Mouse (Mus musculus) embryonic stem cell, embryonic (primary cell): ENCODE measurements at regions not wholly inside any gene's neighbourhood (a gene's known extent, or its start where the extent isn't known, plus 50 kb on each side); places are given as distances from the start of the nearest gene placed in this dataset.

ENCODE experiments used
- CTCF ChIA-PET, 4 experiments: fragments of 300-600 bp in 2 of 4; fragments of 350-600 bp in 2 of 4; sonication (Branson Sonifier 250); formaldehyde crosslinking; loops; one replicate each; lab custom pipeline; 2022; ENCODE audit warnings: inconsistent platforms in 2 of 4; lab: Charles Lee
- POLR2A ChIA-PET, 4 experiments: fragments of 300-600 bp in 2 of 4; fragments of 350-600 bp in 2 of 4; sonication (Branson Sonifier 250); formaldehyde crosslinking; loops; one replicate each; lab custom pipeline; 2022; ENCODE audit warnings: antibody characterized with exemption in 4 of 4, inconsistent platforms in 1 of 4; lab: Charles Lee

DNA sequence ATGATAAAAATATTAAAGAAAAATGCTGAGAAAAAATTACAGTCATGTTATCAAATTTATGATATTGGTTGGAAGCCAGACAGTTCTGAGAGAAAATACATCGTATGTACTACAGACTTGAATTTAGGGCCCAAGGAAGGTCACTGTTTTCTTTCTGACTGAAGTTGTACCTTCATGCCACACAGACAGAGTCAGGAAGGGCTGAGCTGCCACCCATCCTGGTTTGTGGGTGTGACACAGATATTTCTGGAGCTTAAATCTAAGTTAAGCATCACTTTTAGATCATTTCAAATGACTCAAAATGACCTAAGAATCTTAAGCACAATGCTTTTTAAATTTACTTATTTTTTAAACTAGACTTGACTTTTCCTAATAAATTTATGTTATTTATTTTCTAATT lies 331.8 kb downstream of the Gja1 start:
- POLR2A ChIA-PET: no interaction called here

GRCm38 (mm10) chr10:56712611-56713105 lies 335.5 kb downstream of the Gja1 start:
- ChIA-PET CTCF (no interaction called here), POLR2A (no interaction called here)

More for the DNA sequence above, 331.8 kb downstream of the Gja1 start:
- CTCF ChIA-PET: no interaction called here

GRCm38 (mm10) chr10:56737073-56737472 lies 359.9 kb downstream of the Gja1 start:
- POLR2A ChIA-PET: interaction anchor here in 1 of 4 experiments (0.6 kb wide), 1 partner anchor 249 kb away, joined by 5 read pairs; no protein-coding TSS in a partner anchor
- CTCF ChIA-PET: no interaction called here

- POLR2A ChIA-PET: no interaction called here
- CTCF ChIA-PET: no interaction called here
These were observed 362.5 kb downstream of the Gja1 start for GRCm38 (mm10) chr10:56739621-56740020.

GRCm38 (mm10) chr10:56752134-56752533 lies 375.0 kb downstream of the Gja1 start:
- CTCF ChIA-PET: interaction anchor here in 1 of 4 experiments (0.6 kb wide), 1 partner anchor 53 kb away, joined by 3 read pairs; no protein-coding TSS in a partner anchor

GRCm38 (mm10) chr10:56753576-56753975 lies 376.4 kb downstream of the Gja1 start:
- POLR2A ChIA-PET: no interaction called here

More at GRCm38 (mm10) chr10:56752134-56752533, 375.0 kb downstream of the Gja1 start:
- POLR2A ChIA-PET: no interaction called here

GRCm38 (mm10) chr10:56754546-56755175 lies 377.5 kb downstream of the Gja1 start:
- ChIA-PET POLR2A (interaction anchor here in 1 of 4 experiments (0.7 kb wide), 1 partner anchor 16 kb away, joined by 3 read pairs; no protein-coding TSS in a partner anchor), CTCF (no interaction called here)

More at GRCm38 (mm10) chr10:56753576-56753975, 376.4 kb downstream of the Gja1 start:
- CTCF ChIA-PET: no interaction called here

DNA sequence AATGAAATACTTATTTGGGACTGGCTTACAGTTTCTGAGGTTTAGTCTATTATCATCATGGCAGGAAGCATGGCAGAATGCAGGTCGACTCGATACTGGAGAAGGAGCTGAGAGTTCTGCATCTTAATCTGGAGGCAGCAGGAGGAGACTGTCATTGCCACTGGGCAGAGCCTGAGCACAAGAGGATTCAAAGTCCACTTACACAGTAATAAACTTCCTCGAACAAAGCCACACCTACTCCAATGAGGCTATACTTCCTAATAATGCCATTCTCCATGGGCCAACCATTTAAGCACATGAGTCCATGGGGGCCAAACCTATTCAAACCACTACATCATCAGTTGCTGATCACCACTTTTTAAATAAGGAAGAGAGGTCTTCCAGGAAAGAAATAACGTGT lies 393.5 kb downstream of the Gja1 start:
- POLR2A ChIA-PET: no interaction called here
- CTCF ChIA-PET: no interaction called here

DNA sequence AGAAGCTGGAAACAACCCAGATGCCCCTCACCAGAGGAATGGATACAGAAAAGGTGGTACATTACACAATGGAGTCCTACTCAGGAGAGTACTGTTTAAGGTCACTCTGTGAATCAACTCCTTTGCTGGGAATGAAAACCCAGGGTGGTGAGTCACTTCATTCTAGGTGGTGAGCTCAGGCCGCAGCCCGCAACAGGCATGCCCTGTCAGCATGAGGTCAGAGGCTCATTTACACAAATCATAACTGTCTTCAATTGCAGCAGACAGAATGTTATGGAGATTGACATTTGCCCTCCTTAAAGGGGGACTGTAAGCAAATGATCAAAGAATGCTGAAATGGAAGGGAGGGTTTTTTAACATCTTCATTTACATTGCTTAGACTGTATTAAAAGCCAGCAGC lies 405.1 kb downstream of the Gja1 start:
- ChIA-PET POLR2A (no interaction called here), CTCF (no interaction called here)

DNA sequence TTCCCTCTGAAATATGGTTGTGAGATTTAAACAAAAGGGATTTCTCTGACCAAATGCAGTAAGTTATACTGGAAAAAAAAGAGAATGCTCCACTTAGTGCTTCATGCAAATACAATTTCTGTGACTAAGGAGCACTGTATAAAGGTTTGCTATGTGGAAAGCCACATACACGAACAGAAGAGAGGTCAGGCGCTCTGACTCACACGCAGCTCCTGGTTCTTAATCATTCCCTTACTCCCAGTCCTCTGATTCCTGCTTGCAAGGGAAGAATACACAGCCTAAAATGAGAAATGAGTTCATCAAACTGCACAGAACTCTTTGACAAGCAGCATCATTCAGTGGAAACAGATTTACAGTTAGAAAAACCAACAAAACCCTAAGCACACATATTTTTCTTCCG lies 406.8 kb downstream of the Gja1 start:
- POLR2A ChIA-PET: no interaction called here

GRCm38 (mm10) chr10:56788081-56788480 lies 411.0 kb downstream of the Gja1 start:
- CTCF ChIA-PET: no interaction called here
- POLR2A ChIA-PET: no interaction called here

More for the DNA sequence above, 406.8 kb downstream of the Gja1 start:
- CTCF ChIA-PET: no interaction called here

- ChIA-PET POLR2A (no interaction called here), CTCF (no interaction called here)
These were observed 415.9 kb downstream of the Gja1 start for GRCm38 (mm10) chr10:56793074-56793473.

DNA sequence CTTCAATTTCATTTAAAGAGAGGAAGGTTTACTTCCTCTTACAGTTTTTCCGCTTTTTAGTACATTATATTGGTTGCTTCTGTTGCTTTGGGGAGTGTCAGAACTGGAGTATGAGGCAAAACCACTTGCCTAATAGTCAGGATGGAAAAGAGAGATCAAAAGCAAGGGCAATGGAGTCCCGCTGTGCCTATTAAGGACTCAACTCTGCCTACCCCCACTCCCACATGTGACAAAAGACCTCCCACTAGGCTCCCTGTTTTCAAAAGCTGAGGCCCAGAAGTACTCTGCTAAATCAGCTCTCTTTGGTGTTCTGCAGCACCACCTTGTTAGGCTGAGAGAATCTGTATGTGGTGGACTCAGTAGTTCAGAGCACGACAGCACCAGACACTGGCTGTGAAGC lies 418.3 kb downstream of the Gja1 start:
- ChIA-PET POLR2A (no interaction called here), CTCF (no interaction called here)

- ChIA-PET POLR2A (no interaction called here), CTCF (no interaction called here)
These were observed 422.2 kb downstream of the Gja1 start for GRCm38 (mm10) chr10:56799307-56799706.

- POLR2A ChIA-PET: no interaction called here
These were observed 422.6 kb downstream of the Gja1 start for GRCm38 (mm10) chr10:56799745-56800144.

GRCm38 (mm10) chr10:56809006-56809405 lies 431.9 kb downstream of the Gja1 start:
- ChIA-PET CTCF (no interaction called here), POLR2A (no interaction called here)

More at GRCm38 (mm10) chr10:56799745-56800144, 422.6 kb downstream of the Gja1 start:
- CTCF ChIA-PET: no interaction called here

DNA sequence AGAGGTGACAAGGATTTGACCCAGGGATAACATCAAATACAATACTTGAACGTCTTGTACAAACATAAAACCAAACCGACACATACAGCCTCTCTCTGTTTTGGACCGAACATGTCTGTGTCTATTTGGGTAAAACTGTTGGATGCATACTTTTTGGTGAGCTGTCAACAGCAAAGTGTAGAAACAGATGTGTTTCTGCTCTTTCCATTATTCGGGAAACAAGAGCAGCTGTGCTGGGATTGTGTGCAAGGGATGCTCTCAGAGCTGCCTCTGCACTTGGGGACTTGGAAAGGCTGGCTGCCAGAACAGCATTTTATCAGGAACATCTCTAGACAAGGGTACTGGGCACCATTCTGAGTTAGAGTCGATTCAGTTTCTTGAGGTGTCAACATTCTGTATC lies 445.0 kb downstream of the Gja1 start:
- ChIA-PET CTCF (no interaction called here), POLR2A (no interaction called here)

GRCm38 (mm10) chr10:56831331-56831730 lies 454.2 kb downstream of the Gja1 start:
- CTCF ChIA-PET: no interaction called here
- POLR2A ChIA-PET: no interaction called here

- ChIA-PET CTCF (no interaction called here), POLR2A (no interaction called here)
These were observed 454.8 kb downstream of the Gja1 start for GRCm38 (mm10) chr10:56831966-56832365.

GRCm38 (mm10) chr10:56836130-56836529 lies 459.0 kb downstream of the Gja1 start:
- CTCF ChIA-PET: no interaction called here

GRCm38 (mm10) chr10:56839006-56839495 lies 461.9 kb downstream of the Gja1 start:
- POLR2A ChIA-PET: interaction anchor here in 1 of 4 experiments (0.6 kb wide), 2 partner anchors 41 to 364 kb away, joined by 3 to 5 read pairs; no protein-coding TSS in a partner anchor
- CTCF ChIA-PET: no interaction called here

More at GRCm38 (mm10) chr10:56836130-56836529, 459.0 kb downstream of the Gja1 start:
- POLR2A ChIA-PET: no interaction called here
